8 mouse cellular contexts compared by ENCODE assay signal in genomic region chr17:56009962-56010240, GRCm38 (mm10). TPM values are rescaled to one million over a fixed set of nuclear protein-coding genes. Genes with fewer than 3 reads are reported as not detected.
DNase-seq lines count a peak whose midpoint lies in the region; ATAC-seq and TF ChIP-seq lines count a peak whose summit lies in the region.

No protein-coding gene starts in this region.

- 62% methylated on average over 2 of the region's 2 CpGs for WGBS in spleen, adult 2 months
- WGBS in liver, embryonic 14.5 days (ENCODE audit: insufficient replicate concordance), result 51% methylated on average over 2 of the region's 2 CpGs
- WGBS in thymus, adult 2 months, result 51% methylated on average over 2 of the region's 2 CpGs

- no peak for ATAC-seq in liver, embryonic 14.5 days (ENCODE audit: insufficient read depth)

- H3K9me3 ChIP-seq in liver, embryonic 14.5 days (ENCODE audit: control insufficient read depth, low read length), result no peaks in the 10 kb centered on the region

- no peak overlapping the region for H3K9ac ChIP-seq in liver, embryonic 14.5 days (replicated peaks)

- peaks cover under 1% of the 10 kb centered on the region; the same call in 1 of the 2 replicates for H3K36me3 ChIP-seq in spleen, adult 2 months (ENCODE audit: control insufficient read depth, insufficient read depth, low read length)
- no peaks in the 10 kb centered on the region for H3K36me3 ChIP-seq in liver, embryonic 14.5 days (replicated peaks; ENCODE audit: control insufficient read depth, insufficient read depth, low read depth)
- H3K36me3 ChIP-seq in thymus, adult 2 months (ENCODE audit: control insufficient read depth, insufficient read depth, low read length), result no peaks in the 10 kb centered on the region

- DNase-seq in cerebellum, adult 9-11 months, result peak; percentile 68
- no peak for DNase-seq in cerebellum, adult 8-10 months
- DNase-seq in spleen, adult 2 months (ENCODE audit: low read depth in 1 of 2, low spot score in 2 of 2), result no peak
- no peak for DNase-seq in spleen, postnatal 36 days (ENCODE audit: low spot score in 2 of 2)
- DNase-seq in liver, embryonic 14.5 days (ENCODE audit: low read depth in 3 of 3, low spot score in 3 of 3), result no peak
- DNase-seq in left cerebral cortex, adult 18-20 months (ENCODE audit: low spot score in 2 of 2), result no peak
- no peak for DNase-seq in layer of hippocampus, postnatal 14 days (ENCODE audit: low spot score in 2 of 2)
- no peak for DNase-seq in thymus, adult 2 months

- peak overlapping the region; percentile 76; the same call in 1 of the 2 replicates for H3K4me3 ChIP-seq in spleen, adult 2 months (ENCODE audit: extremely low read depth, insufficient read depth, insufficient read length)
- H3K4me3 ChIP-seq in liver, embryonic 14.5 days (ENCODE audit: insufficient read depth in 1 of 2, low read depth in 2 of 2, low read length in 2 of 2), result peak overlapping the region; percentile 62 to 77; a peak in 3 of 4 replicates
- H3K4me3 ChIP-seq in thymus, adult 2 months (ENCODE audit: control insufficient read depth, insufficient read depth, low read length), result no peak overlapping the region

- 0 out of 2 replicates have a peak overlapping the region, but pooled peaks have one; percentile 76 for H3K27ac ChIP-seq in spleen, adult 2 months (ENCODE audit: insufficient read depth, low read length)
- H3K27ac ChIP-seq in liver, embryonic 14.5 days, result no peak overlapping the region
- H3K27ac ChIP-seq in thymus, adult 2 months (ENCODE audit: control insufficient read depth, insufficient read depth, low read length), result no peak overlapping the region

- no peak for TF ChIP-seq CTCF in spleen, adult 2 months (IDR thresholded peaks at IDR 0.05; ENCODE audit: extremely low read depth, insufficient read depth, insufficient read length, insufficient replicate concordance)
- TF ChIP-seq CTCF in liver, embryonic 14.5 days (IDR thresholded peaks at IDR 0.05; ENCODE audit: low read depth), result no peak
- TF ChIP-seq CTCF in thymus, adult 2 months (IDR thresholded peaks at IDR 0.05; ENCODE audit: borderline replicate concordance, control insufficient read depth, extremely low read depth, insufficient read depth, low read length, poor library complexity), result no peak

- TF ChIP-seq EP300 in liver, embryonic 14.5 days (IDR thresholded peaks at IDR 0.05; ENCODE audit: low read depth), result no peak

- peaks cover 10% of the 10 kb centered on the region; the same call in 1 of the 2 replicates for H3K4me1 ChIP-seq in spleen, adult 2 months (ENCODE audit: control insufficient read depth, insufficient read depth, insufficient read length)
- peaks cover 0 to 18% of the 10 kb centered on the region in 2 experiments; a peak in 3 of 4 replicates for H3K4me1 ChIP-seq in liver, embryonic 14.5 days (replicated peaks; ENCODE audit: control insufficient read depth in 2 of 2, insufficient read depth in 2 of 2, low read length in 1 of 2)
- H3K4me1 ChIP-seq in thymus, adult 2 months (replicated peaks; ENCODE audit: control insufficient read depth, insufficient read depth, low read length), result peaks cover 17% of the 10 kb centered on the region

- H3K4me2 ChIP-seq in liver, embryonic 14.5 days (ENCODE audit: low read depth), result peak overlapping the region; percentile 95

- no peak for TF ChIP-seq POLR2A in spleen, adult 2 months (IDR thresholded peaks at IDR 0.05; ENCODE audit: low read depth, low read length)
- no peak for TF ChIP-seq POLR2A in thymus, adult 2 months (IDR thresholded peaks at IDR 0.05; ENCODE audit: control insufficient read depth, extremely low read depth, insufficient read depth, low read length, poor library complexity)

- no peaks in the 10 kb centered on the region for H3K27me3 ChIP-seq in spleen, adult 2 months (ENCODE audit: control insufficient read depth, insufficient read depth, low read length)
- H3K27me3 ChIP-seq in liver, embryonic 14.5 days (ENCODE audit: control insufficient read depth, insufficient read depth, low read length), result no peaks in the 10 kb centered on the region
- no peaks in the 10 kb centered on the region for H3K27me3 ChIP-seq in thymus, adult 2 months (ENCODE audit: control insufficient read depth, insufficient read depth, low read length)

RNA-seq across cellular contexts. Expression of gene Mpnd, which starts 4.4 kb away (rescaled TPM):
- polyA plus RNA-seq in spleen, adult 2 months (2012; rRNA removed), result 76.7 and 135 TPM in 2 replicates
- polyA plus RNA-seq in liver, embryonic 14.5 days (2012; rRNA removed), result 15.7 TPM in 2 replicates
- 12.9 and 14.8 TPM in 2 replicates for polyA plus RNA-seq in liver, embryonic 14.5 days (2014; fragmentation: Nextera tagmentation; extraction: Ambion mirVana)
- 10 to 100 TPM; 85.0 to 94.3 TPM for total RNA-seq in left cerebral cortex, adult 18-20 months (2021)
- total RNA-seq in layer of hippocampus, postnatal 14 days (2021), result 100 to 1,000 TPM; 112 to 119 TPM
- polyA plus RNA-seq in thymus, adult 2 months (2012; rRNA removed), result 180 and 188 TPM in 2 replicates

RNA-seq across cellular contexts. Expression of gene Stap2, which starts 4.5 kb away (rescaled TPM):
- polyA plus RNA-seq in spleen, adult 2 months (2012; rRNA removed), result 9.1 and 12.0 TPM in 2 replicates
- polyA plus RNA-seq in liver, embryonic 14.5 days (2012; rRNA removed), result 1.9 and 2.0 TPM in 2 replicates
- 1.8 and 2.8 TPM in 2 replicates for polyA plus RNA-seq in liver, embryonic 14.5 days (2014; fragmentation: Nextera tagmentation; extraction: Ambion mirVana)
- 1 to 10 TPM; 1.9 to 2.8 TPM for total RNA-seq in left cerebral cortex, adult 18-20 months (2021)
- total RNA-seq in layer of hippocampus, postnatal 14 days (2021), result 1 to 10 TPM; 4.0 to 4.3 TPM
- 16.4 and 22.2 TPM in 2 replicates for polyA plus RNA-seq in thymus, adult 2 months (2012; rRNA removed)

RNA-seq across cellular contexts. Expression of gene Fsd1, which starts 23.6 kb away (rescaled TPM):
- polyA plus RNA-seq in spleen, adult 2 months (2012; rRNA removed), result 0.06 and 0.07 TPM in 2 replicates
- 0.27 and 0.30 TPM in 2 replicates for polyA plus RNA-seq in liver, embryonic 14.5 days (2012; rRNA removed)
- 0.19 and 0.33 TPM in 2 replicates for polyA plus RNA-seq in liver, embryonic 14.5 days (2014; fragmentation: Nextera tagmentation; extraction: Ambion mirVana)
- 10 to 100 TPM; 81.3 to 86.5 TPM for total RNA-seq in left cerebral cortex, adult 18-20 months (2021)
- 10 to 100 TPM; 73.1 to 76.4 TPM for total RNA-seq in layer of hippocampus, postnatal 14 days (2021)
- 0.26 and 0.62 TPM in 2 replicates for polyA plus RNA-seq in thymus, adult 2 months (2012; rRNA removed)

RNA-seq across cellular contexts. Expression of gene Sh3gl1, which starts 26.5 kb away (rescaled TPM):
- 72.3 and 80.8 TPM in 2 replicates for polyA plus RNA-seq in spleen, adult 2 months (2012; rRNA removed)
- polyA plus RNA-seq in liver, embryonic 14.5 days (2012; rRNA removed), result 28.8 and 30.0 TPM in 2 replicates
- polyA plus RNA-seq in liver, embryonic 14.5 days (2014; fragmentation: Nextera tagmentation; extraction: Ambion mirVana), result 32.5 and 32.9 TPM in 2 replicates
- total RNA-seq in left cerebral cortex, adult 18-20 months (2021), result 10 to 100 TPM; 36.4 to 39.3 TPM
- 10 to 100 TPM; 64.9 to 67.5 TPM for total RNA-seq in layer of hippocampus, postnatal 14 days (2021)
- polyA plus RNA-seq in thymus, adult 2 months (2012; rRNA removed), result 216 and 248 TPM in 2 replicates

RNA-seq across cellular contexts. Expression of gene Chaf1a, which starts 30.3 kb away (rescaled TPM):
- polyA plus RNA-seq in spleen, adult 2 months (2012; rRNA removed), result 2.8 and 4.3 TPM in 2 replicates
- polyA plus RNA-seq in liver, embryonic 14.5 days (2012; rRNA removed), result 10.8 and 14.6 TPM in 2 replicates
- polyA plus RNA-seq in liver, embryonic 14.5 days (2014; fragmentation: Nextera tagmentation; extraction: Ambion mirVana), result 10.2 and 13.0 TPM in 2 replicates
- 1 to 10 TPM; 1.9 to 2.7 TPM for total RNA-seq in left cerebral cortex, adult 18-20 months (2021)
- total RNA-seq in layer of hippocampus, postnatal 14 days (2021), result 1 to 10 TPM; 3.5 to 5.0 TPM
- 16.9 and 21.4 TPM in 2 replicates for polyA plus RNA-seq in thymus, adult 2 months (2012; rRNA removed)
